Mouse (Mus musculus): Measurements from ENCODE around the gene Tbc1d22a.

DNA sequence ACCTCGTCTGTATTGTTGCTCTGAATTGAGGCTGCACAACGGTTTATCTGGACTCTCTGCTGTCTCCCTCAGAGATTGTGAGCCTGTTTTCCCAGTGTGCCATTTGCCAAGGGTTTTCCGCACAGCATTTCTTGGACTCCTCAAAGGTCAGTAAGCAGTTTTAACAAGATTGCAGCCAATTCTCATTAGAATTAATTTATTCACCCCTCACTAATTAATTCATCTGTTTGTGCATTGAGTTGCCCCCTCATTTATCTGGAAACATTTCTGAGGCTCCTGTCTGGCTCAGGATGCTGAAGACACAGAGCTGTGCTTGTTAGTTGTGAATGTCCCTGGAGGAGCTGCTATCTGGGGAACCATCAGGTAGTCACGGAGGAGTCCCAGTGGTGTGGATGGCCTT, 45.0 kb downstream of the Tbc1d22a start:
- no peak for TF ChIP-seq CTCF (IDR thresholded peaks at IDR 0.05; ENCODE audit: control insufficient read depth, insufficient read depth, low read length)
- TF ChIP-seq POLR2A (IDR thresholded peaks at IDR 0.05; ENCODE audit: borderline replicate concordance, control insufficient read depth, low read depth, low read length), result no peak

All from bone marrow, adult 2 months (tissue).